Mouse (Mus musculus) cortical plate, adult 2 months (tissue): ENCODE measurements at regions not wholly inside any gene's neighbourhood (a gene's known extent, or its start where the extent isn't known, plus 50 kb on each side); places are given as distances from the start of the nearest gene placed in this dataset.

Experiments
- CTCF ChIP-seq: fragments of 200-500 bp; IDR thresholded peaks from 2 replicates; pipeline ENCODE4 v1.5.1; 2011; ENCODE audit warnings: mild to moderate bottlenecking, control low read depth, low read length; ENCODE audit not compliant: insufficient read depth; ENCODE audit errors: extremely low read depth
- POLR2A ChIP-seq: fragments of 200-500 bp; IDR thresholded peaks from 2 replicates; pipeline ENCODE4 v1.6.1; 2011; ENCODE audit warnings: mild to moderate bottlenecking, low read length, control low read depth; ENCODE audit not compliant: insufficient read depth; ENCODE audit errors: extremely low read depth

DNA sequence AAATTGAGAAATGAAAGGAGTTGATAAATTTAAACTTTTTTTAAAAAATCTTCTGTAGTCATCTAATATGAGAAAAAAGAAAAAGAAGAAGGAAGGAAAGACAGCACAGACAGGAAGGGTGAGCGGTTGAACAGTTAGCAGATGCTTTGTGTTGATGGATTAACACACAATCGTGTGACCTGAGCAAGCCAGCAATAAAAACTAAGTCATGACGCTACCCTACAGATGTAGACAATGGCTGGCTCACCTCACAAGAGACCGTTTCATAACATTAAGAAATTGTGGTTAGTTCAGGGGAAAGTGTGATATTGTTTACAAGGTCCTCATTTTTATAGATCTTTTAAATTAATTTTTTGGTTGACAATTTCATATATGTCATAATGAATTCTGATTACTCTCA, 99.4 kb upstream of the Otud4 start:
- TF ChIP-seq POLR2A (no peak), CTCF (no peak)
